Mouse (Mus musculus) spleen, adult 2 months (tissue): ENCODE data around the gene Rbm47.

Source experiments
- CTCF ChIP-seq: fragments of 200-500 bp; IDR thresholded peaks from 2 replicates; pipeline ENCODE4 v1.5.1; 2011; ENCODE audit warnings: mild to moderate bottlenecking, inconsistent platforms; ENCODE audit not compliant: insufficient read depth, insufficient read length, insufficient replicate concordance; ENCODE audit errors: extremely low read depth
- POLR2A ChIP-seq: fragments of 200-500 bp; IDR thresholded peaks from 2 replicates; pipeline ENCODE4 v1.6.1; 2011; ENCODE audit warnings: low read depth, low read length, inconsistent platforms

- TF ChIP-seq CTCF, result no peak
- no peak for TF ChIP-seq POLR2A
Measured at GRCm38 (mm10) chr5:66098094-66098871, 74.6 kb downstream of the Rbm47 start.
